Mouse (Mus musculus) monocyte, adult 59 days (primary cell): Measurements from ENCODE around the gene Sec23b. TPM values are rescaled to one million over a fixed set of nuclear protein-coding genes. Genes with fewer than 3 reads are reported as not detected.

Experiments
- total RNA-seq, 2 experiments: library from RNA; stranded (reverse); gene quantifications; one replicate each; pipeline ENCODE4 v1.2.4; 2023

The Sec23b gene
- 10 to 100 TPM; 46.0 to 52.7 TPM for total RNA-seq

GRCm38 (mm10) chr2:144555820-144556552 lies at the start of gene Sec23b:
Sec23b (plus strand) TSS chr2:144556229.

GRCm38 (mm10) chr2:144526981-144527820 lies 28.8 kb upstream of the Sec23b start, which contains the start of the genes Dzank1 and Polr3f:
Dzank1 (minus strand) TSS chr2:144527414.
Polr3f (plus strand) TSS chr2:144527718.

GRCm38 (mm10) chr2:144550529-144550928 lies 5.5 kb upstream of the Sec23b start, which contains the start of gene Rbbp9:
Rbbp9 (minus strand) TSS chr2:144550869.

GRCm38 (mm10) chr2:144593951-144594651 lies 38.1 kb downstream of the Sec23b start, which contains the start of gene Smim26:
Smim26 (plus strand) TSS chr2:144594054.

GRCm38 (mm10) chr2:144599831-144600687 lies 44.0 kb downstream of the Sec23b start, which contains the start of gene Dtd1:
Dtd1 (plus strand) TSS chr2:144599897.

Other genes starting within 250 kb of the Sec23b start
- not detected for gene Ovol2, start 224.1 kb upstream of the Sec23b start, total RNA-seq
- 10 to 100 TPM; 30.4 to 34.9 TPM for gene Kat14, start 187.2 kb upstream of the Sec23b start, total RNA-seq
- gene Pet117, start 187.2 kb upstream of the Sec23b start, total RNA-seq = 1 to 10 TPM; 5.2 to 9.1 TPM
- gene Dzank1, start 28.8 kb upstream of the Sec23b start, total RNA-seq = not detected
- gene Polr3f, start 28.5 kb upstream of the Sec23b start, total RNA-seq = 10 to 100 TPM; 16.2 to 19.7 TPM
- 1 to 10 TPM; 5.0 to 5.6 TPM for gene Rbbp9, start 5.4 kb upstream of the Sec23b start, total RNA-seq
- gene Smim26, start 37.8 kb downstream of the Sec23b start, total RNA-seq = 10 to 100 TPM in 1 of 2 experiments, 1 to 10 TPM in 1; 9.4 to 12.3 TPM
- 1 to 10 TPM; 7.1 to 7.6 TPM for gene Dtd1, start 43.7 kb downstream of the Sec23b start, total RNA-seq